Mouse (Mus musculus) frontal cortex, adult (tissue): ENCODE data around the gene Hnrnpul2.
"Not testable (repeated sequence)": the region's sequence is repeated elsewhere in the genome, so short reads cannot be mapped to it uniquely, and the experiment has no call there.

Source experiments
- ATAC-seq: cut with Nextera tagmentation; 2 replicates; pipeline ENCODE4 v1.9.2; 2017; ENCODE audit warnings: mild to moderate bottlenecking, moderate library complexity, mixed read lengths; ENCODE audit not compliant: low TSS enrichment

Gene Hnrnpul2

DNA sequence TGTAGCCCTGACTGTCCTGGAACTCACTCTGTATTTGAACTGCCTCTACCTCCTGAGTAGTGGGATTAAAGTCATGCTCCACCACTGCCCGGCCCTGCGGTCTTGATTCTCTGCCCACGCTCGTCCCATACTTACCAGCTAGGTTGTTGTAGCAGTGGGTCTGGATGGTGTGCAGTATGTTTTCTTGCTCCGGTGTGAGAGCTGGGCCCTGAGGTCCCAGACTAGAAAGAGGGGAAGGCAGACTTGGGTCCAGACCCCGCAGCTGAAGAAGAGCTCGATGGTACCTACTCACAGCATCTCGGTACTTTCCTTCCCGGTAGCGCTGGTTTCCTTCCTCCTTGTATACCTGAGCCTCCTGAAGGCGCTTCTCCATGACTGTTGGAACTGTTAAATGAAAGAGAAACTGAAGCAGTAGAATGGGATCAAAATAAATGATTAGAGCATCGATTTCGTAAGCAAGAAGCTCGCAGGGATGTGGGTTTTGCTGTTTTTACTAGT, 1.5 kb upstream of the Hnrnpul2 start:
- ATAC-seq: no peak

DNA sequence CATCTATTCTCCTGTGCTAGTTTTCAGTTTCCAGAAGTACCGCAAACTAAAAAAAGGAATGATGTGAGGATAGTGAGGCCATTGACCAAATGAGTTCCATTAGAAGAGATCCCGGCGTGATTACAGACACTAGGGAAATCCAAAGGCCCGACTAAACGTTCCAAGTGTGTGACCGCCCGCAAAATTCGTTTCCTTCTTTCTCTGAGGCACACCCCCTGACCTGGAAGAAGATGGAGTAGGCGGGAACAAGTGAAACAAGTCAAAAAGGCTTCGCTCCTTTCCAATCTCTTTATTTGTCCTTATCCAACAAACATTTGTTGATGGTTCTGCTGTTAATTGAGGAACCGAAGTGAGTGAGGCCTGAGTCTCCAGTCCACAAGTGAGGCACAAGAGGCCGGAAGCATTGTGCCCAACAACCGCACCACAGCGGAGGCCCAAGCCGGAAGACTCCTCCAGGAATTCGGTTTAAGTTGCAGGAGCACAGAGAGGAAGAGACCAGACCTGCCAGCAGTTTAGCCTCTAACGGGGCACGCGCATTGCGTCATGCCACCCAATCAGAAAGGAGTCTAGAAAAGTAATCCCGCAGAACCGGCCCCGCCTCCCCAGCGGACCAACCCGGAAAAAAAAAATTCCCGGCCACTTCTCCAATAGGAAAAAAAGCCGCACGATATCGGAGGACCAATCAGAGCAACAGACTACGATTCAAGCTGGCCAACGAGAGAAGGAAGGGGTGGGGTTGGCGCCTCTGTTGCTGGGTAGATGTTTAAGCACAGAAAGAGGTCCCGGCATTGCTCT, 812 bp upstream of the Hnrnpul2 start, which contains the start of gene Ttc9c:
Ttc9c (minus strand) TSS at position 533 of the 795 bp plus-strand sequence.
- peak; percentile 83 for ATAC-seq

DNA sequence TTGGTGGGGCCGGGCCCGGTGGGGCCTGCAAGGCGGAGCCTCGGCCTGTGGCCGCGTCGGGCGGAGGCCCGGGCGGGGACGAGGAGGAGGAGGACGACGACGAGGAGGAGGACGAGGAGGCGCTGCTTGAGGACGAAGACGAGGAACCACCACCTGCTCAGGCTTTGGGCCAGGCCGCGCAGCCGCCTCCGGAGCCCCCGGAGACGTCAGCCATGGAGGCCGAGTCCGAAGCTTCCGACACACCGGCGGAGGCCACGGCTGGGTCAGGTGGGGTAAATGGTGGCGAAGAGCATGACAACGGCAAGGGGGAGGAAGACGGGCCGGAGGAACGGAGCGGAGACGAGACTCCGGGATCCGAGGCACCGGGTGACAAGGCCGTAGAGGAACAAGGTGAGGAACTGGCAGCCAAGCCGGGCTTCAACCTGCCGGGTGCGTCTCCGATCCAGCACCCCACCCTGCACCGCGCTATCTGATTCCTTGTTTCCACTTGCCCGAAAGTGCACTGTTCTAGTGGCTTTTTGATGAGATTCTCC, 680 bp downstream of the Hnrnpul2 start:
- ATAC-seq: peak; percentile 15; the same call in 1 of the 2 replicates

DNA sequence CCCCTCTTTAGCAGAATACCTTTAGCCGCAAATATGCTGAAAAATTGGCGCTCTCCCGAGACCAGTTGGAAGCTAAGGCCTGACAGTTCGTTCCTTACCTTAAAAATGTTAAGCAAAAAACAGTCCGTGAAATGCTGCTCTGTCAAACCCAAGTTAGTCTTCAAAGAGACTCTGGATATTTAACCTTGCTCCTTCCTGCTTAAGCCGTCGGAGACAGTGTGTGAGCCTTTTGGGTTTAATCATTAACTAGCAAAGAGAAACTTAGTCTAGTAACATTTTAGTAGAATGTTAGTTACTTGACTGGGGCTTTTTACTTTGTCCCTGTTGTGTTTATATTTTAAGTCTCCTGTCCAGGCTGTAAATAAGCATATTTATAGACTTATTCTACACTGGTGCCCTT, 1.3 kb downstream of the Hnrnpul2 start:
- ATAC-seq: no peak

DNA sequence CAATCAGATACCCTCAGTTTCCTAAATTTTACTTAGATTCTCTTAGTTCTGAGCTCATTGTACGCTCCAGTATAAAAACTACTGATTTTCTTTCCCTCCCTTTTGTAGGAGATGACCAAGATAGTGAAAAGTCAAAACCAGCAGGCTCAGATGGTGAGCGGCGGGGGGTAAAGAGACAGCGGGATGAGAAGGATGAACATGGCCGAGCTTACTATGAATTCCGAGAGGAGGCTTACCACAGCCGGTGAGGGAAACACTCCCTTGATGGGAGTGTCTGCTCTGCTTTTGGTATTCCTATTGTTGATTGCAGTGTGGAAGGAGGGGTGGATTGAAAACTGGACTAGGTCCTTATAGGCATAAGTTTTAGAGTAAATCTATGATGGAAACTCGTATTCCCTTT, 2.9 kb downstream of the Hnrnpul2 start:
- ATAC-seq: no peak

DNA sequence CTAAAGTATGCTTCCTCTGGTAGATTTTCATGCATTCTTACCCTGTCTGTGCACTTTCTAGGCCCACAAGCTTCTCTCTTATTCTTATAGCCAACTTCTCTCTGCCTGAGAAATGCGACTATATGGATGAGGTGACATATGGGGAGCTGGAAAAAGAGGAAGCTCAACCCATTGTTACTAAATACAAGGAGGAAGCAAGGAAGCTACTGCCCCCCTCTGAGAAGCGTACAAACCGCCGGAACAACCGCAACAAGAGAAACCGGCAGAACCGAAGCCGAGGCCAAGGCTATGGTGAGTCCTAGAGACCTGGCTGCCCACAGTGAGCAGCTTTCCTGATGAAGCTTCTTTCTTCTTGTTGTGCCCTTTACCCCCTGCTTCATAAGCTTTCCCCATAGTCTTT, 9.8 kb downstream of the Hnrnpul2 start, which contains the start of gene AC129217.1:
AC129217.1 (plus strand) TSS at position 114 of the 400 bp plus-strand sequence.
- no peak for ATAC-seq

DNA sequence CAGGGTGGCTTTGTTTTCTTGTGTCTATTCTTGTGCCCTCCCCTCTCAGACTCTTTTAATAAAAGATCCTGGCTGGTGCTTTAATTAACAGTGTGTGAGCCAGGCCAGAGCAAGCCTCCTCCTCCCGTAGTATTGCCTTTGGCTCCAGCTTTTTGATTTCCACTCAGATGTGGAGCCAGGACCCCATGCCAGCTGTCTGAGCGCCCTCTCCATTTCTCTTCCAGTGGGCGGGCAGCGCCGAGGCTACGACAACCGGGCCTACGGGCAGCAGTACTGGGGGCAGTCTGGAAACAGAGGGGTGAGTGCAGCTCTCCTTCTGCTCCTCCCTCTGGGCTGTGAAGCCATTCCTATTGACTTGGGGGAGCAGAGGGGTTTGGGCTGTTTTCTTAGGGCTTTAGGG, 10.9 kb downstream of the Hnrnpul2 start:
- no peak for ATAC-seq

DNA sequence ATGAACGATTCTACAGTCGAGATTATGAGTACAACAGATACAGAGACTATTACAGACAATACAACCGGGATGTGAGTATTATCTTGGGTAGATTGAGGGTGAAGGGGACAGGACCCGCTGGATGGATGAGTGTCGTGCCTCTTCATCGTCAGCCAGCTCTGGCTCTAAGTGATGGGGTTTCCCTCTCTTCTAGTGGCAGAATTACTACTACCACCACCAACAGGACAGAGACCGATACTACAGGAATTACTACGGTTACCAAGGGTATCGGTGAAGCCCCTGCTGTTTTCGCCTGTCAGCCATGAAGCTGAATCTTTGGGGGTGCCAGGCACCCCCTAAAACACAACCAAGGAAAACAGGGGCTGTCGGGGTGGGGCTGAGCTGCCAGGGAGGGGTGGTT, 11.5 kb downstream of the Hnrnpul2 start:
- ATAC-seq: 0 out of 2 replicates have a peak, but pooled peaks have one; percentile 43

DNA sequence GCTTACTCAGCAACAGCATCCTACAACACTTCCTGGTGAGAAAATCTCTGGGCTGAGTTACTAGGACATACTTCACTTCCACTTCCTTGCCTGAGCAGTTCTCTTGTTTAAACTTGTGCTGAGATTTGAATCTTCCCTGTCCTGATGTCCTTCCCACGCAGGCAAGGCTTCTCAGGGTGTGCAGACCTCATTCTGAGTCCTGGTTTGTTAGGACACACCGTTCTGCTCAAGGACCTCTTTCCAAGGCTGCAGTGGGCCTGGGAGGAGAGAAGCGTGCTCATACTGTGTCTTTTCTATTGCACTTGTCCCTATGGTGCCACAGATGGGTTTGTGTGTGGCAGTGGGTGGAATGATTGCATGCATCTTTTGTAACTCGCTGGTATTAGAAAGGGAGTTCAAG, 13.2 kb downstream of the Hnrnpul2 start:
- no peak for ATAC-seq

DNA sequence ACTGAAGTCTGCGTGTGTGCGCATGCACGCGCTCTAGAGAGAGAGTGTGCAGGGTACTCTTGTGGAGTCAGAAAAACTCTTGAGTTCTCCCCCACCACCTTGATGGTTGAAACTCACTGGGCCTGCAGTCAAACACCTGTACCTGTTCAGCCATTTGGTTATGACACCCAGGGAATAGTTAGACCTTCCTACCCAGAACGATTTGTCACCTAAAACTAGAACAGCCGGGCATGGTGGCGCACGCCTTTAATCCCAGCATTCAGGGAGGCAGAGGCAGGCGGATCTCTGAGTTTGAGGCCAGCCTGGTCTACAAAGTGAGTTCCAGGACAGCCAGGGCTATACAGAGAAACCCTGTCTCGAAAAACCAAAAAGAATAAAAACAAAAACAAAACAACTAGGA, 16.5 kb downstream of the Hnrnpul2 start:
- ATAC-seq: not testable (repeated sequence)

DNA sequence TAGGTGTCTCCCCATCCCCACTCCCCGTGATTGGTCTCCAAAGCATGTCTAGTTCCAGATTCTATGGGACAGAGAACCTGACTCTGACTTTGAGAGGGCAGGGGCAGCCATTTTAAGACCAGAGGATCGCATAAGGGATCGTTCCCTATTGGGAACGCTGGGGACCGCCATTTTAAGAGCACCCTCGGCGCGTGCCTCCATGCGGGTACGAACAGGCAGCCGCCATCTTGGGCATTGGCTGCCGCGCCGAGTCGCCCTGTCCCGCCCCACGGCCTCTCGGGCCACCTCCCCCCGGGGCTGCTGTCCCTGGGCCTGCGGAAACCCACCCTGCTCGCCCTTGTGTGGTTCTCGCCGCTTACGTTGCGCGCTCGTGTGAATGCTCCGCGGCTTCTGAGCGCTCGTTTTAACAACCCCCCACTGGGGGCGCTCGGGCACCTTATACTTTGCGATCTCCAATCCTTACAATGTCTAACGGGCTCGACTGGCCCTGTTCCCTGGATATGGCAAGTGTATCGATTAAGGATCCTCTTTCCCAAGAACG, 17.5 kb downstream of the Hnrnpul2 start, which contains the start of gene Bscl2:
Bscl2 (plus strand) TSS at position 217 of the 541 bp plus-strand sequence.
- ATAC-seq: peak; percentile 47

DNA sequence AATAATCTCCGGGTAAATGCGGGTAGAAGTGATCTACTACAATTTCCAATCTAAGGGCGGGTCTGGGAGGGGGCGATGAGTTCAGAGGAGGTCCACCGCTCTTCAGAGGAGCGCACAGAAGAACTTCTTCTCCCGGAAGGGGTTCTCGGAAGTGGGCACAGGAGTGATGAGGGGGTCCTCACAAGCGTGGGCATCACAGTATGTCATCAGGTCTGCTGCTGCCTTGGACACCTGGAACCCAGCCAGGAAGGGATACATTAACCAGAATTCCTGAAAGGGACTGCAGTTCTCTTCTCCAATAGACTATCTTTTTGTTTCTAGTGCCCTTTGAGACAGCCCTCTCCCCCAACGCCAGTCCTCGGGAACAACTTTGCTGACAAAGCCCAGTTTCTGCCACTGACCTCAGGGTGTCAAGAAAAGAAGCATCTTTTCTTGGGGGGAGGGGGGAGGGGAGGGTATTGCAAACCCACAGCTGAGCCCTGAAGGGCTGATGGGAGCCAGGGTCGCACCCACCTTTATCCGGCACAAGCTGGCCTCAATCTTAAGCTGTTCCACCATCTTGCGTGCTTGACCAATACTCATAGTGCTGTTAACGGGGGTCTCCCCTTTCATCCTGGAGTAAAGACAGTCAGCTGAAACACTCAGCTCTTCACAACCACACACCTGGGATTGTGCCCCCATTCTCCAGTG, 18.4 kb downstream of the Hnrnpul2 start:
- no peak for ATAC-seq

DNA sequence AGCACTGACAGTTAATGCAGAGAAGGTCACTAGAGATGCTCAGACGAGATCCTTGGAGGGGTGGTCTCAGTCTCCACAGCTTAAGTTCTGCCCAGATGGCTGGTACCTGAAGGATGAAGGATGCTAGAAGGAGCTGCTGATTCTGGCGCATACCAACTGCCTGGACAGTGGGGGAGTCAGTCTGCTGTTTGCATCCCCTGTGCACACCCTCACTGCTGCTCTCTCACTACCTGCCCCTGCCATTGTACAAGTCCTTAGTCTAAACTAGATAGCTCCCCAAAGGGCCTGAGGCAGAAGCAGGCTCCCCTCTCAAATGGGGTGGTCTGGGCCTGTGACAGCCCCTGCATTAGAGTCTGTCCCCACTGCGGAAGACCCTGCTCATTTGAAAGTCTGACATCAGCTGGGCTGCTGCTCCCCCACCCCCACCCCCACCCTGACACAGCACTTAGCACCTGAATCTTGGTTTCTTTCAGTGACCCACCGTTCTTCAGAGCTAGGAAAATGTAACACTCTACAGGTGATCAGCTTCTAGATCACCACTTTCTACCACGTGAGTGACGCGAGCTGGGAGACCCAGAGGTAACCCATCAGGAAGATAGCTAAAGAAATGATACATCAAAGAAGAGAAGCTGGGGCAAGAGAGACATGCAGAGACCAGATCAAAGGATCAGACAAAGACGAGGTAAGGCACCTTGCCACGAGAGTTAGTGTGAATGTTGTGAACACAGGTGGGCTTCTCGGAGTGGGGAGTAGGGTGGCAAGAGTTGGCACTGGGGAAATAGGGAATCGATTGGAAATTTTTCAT, 19.5 kb downstream of the Hnrnpul2 start, which contains the start of gene Gng3:
Gng3 (minus strand) TSS at position 92 of the 805 bp plus-strand sequence.
- peak; percentile 70 for ATAC-seq

DNA sequence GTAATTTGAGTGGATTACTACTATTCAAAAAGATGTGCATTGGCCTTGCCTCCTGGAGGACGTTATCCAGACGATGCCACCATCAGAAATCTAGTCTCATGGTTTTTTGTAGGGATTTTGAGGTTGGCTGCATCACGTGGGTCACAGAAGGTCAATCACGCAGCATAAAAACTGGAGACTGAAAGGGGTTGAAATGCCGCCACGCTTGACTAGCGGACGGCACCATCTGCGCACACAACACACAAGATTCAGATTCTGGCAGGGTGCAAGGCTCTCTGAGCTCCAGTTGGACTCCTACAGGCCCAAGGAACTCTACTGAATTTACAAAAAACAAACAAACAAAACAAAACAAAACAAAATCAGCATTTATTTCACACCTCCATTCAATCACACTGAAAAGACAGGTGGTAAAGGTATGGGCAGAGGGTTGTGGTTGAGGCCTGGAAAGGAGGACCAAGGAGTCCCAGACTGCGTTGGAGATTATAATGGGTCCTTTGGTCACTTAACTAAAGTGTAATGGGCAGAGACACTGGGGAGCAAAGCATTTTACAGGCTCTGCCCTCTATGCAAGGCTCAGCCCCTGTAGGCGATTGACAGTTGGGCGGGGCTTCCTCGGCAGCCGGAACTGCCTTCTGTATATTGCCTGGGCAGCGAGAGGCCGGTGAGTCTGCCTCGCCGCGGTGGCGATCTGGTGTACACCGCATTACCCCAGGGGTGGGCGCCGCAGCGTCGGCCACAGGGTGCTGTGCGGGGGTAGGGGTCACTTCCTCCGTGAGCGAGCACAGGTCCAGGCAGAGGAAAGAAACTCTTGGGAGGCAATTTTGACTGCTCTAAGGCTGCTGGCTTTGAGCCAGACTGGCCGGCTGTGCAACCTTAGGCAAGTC, 20.3 kb downstream of the Hnrnpul2 start:
- peak; percentile 44 for ATAC-seq

DNA sequence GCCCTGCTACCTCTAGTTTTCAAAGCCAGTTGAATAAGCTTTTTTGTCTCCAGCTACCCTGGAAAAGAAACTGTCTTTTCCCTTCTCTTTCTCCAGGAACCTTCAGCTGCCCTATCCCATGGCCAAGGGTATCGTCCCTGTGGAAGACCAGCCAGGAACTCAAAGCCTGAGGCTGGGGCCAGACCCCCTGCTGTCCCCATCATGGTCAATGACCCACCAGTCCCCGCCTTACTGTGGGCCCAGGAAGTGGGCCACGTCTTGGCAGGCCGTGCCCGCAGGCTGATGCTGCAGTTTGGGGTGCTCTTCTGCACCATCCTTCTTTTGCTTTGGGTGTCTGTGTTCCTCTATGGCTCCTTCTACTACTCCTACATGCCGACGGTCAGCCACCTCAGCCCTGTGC, 21.2 kb downstream of the Hnrnpul2 start:
- no peak for ATAC-seq

DNA sequence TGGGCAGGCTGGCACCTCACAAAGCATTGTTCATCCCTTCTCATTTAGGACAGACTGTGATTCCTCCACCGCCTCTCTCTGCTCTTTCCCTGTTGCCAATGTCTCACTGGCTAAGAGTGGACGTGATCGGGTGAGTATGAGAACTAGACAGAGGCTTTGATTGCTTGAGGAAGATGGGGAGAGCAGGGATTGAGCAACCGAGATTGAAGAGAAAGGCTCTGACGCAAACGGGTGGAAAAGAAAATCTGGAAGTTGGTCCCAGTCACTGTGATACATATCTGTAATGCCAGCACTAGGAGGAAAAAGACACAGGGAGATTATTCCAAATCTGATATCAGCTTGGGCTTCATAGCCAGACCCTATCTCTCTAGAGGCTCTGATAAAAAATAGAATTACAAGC, 23.2 kb downstream of the Hnrnpul2 start:
- ATAC-seq: no peak

DNA sequence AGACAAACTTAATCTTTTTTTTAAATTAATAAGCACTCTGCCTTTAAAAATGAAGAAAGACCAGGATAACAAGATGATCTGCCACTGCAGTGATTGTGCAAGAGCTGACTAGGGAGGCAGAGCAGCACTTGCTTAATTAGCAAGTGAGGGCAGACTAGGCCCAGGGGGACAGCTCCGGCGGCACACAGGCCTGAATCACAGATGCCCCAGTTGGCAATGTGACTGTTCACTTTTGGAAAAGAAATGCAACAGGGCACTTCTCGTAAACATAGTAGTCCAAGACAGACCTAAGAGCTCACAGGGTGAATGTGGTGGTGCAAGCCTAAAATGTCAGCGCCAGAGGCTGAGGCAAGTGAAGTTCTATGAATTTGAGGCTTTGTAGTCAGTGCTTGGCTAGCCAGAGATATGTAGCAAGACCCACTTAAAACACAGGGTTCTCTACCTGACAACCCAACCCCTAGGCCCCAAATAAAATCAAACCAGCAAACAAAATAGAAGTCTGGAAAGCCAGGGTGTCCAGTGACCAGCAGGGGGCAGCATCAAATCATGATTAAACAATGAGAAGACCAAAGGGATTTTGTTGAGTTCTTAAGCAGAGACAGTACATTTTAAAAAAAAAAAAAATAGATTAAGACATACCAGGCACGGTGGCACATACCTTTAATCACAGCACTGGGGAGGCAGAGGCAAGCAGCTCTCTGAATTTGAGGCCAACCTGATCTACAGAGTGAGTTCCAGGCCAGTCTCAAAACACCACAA, 24.7 kb downstream of the Hnrnpul2 start:
- ATAC-seq: no peak

DNA sequence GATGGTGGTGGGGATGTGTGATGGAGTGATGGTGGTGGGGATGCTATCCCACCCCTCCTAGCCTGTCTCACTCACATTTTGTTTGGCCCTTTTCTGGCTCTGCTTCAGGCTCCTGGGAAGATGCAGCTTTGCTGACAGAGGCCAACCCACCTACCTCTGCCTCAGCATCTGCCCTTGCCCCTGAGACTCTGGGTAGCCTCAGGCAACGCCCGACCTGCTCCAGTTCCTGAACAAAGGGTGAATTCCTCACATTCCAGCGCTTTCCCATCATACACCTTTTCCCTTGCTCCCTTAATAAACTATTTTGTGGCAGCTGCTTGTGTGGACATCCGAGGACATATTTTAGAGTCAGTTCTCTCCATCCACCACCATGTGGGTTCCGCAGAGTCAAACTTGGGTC, 28.5 kb downstream of the Hnrnpul2 start:
- no peak for ATAC-seq

DNA sequence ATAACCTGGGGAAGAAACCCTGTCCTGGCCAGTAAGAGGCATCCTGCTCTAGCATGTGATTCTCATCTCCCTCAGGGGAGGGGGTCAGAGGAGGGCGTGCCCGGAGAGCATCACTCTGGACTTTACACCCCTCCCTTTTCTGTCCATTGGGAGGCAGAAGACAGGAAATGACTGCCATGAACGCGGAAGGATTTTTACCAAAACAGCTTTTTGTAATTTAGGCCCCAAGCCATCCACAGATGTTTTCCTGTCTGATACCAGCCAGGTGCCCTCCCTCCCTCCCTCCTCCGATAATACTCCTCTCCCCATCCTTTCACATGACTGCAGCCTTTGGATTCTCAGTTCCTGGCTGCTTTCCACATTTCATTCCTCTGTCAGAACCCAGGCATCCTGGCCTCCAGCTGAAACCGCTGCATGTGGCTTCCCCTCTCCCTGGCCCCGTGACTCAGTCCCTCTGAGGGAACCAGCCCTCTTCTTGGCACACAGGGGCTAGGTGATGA, 30.6 kb downstream of the Hnrnpul2 start, which contains the start of gene Lrrn4cl:
Lrrn4cl (plus strand) TSS at position 367 of the 500 bp plus-strand sequence.
- no peak for ATAC-seq
